In the genomic region with DNA sequence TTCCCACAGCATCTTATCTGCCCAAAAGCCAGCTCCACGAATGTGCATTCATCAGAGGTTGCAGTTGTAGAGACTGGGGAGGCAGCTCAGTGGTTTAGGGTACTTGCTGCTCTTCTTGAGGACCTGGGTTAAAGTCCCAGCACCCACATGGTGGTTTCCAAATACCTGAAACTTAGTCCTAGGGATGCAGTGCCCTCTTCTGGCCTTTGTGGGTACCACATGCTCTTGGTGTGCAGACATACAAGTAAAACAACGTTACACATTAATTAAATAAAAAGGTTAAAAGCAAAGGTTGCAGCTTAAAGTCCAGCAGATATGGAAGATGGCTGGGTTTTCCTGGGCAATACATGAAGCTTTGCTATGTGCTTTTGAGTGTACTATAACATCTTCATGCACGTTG, we compare ENCODE assay signal across 13 mouse cellular contexts. TPM values are rescaled to one million over a fixed set of nuclear protein-coding genes. Genes with fewer than 3 reads are reported as not detected.
DNase-seq lines count a peak whose midpoint lies in the region; ATAC-seq and TF ChIP-seq lines count a peak whose summit lies in the region.
"Had no signal": no experiment of that assay in that cellular context is flagged by ENCODE, and none has a peak within 500 bp of the region (broad histone marks: within the 10 kb centered on the region; RNA-seq: fewer than 3 reads in every experiment).

No protein-coding gene starts in this region.

- no peaks in the 10 kb centered on the region for H3K4me1 ChIP-seq in forebrain, postnatal 0 days (ENCODE audit: insufficient read depth)
- H3K4me1 ChIP-seq in forebrain, embryonic 14.5 days (ENCODE audit: control insufficient read depth, insufficient read depth, low read length) = no peaks in the 10 kb centered on the region
- H3K4me1 ChIP-seq: embryonic facial prominence, embryonic 15.5 days had no signal

- no peak overlapping the region for H3K4me3 ChIP-seq in forebrain, postnatal 0 days (ENCODE audit: low read depth, low read length)
- H3K4me3 ChIP-seq in forebrain, embryonic 14.5 days (ENCODE audit: low read depth, low read length) = no peak overlapping the region
- no peak overlapping the region for H3K4me3 ChIP-seq in left cerebral cortex, adult 2 months
- H3K4me3 ChIP-seq: embryonic facial prominence, embryonic 15.5 days had no signal

- WGBS in forebrain, postnatal 0 days = 95% methylated on average over 3 of the region's 3 CpGs
- WGBS in forebrain, embryonic 14.5 days = 96% methylated on average over 3 of the region's 3 CpGs

- H3K27ac ChIP-seq in forebrain, postnatal 0 days (ENCODE audit: low read depth, low read length) = no peak overlapping the region
- no peak overlapping the region for H3K27ac ChIP-seq in forebrain, embryonic 14.5 days (ENCODE audit: low read depth, low read length)
- H3K27ac ChIP-seq in left cerebral cortex, adult 2 months = no peak overlapping the region
- H3K27ac ChIP-seq: embryonic facial prominence, embryonic 15.5 days had no signal

- no peak for DNase-seq in forebrain, postnatal 0 days
- no peak for DNase-seq in forebrain, embryonic 14.5 days (ENCODE audit: low spot score)
- DNase-seq in left cerebral cortex, adult 2 months (ENCODE audit: extremely low spot score in 1 of 2, low spot score in 2 of 2) = no peak
- DNase-seq in left cerebral cortex, adult 8-10 months (ENCODE audit: low spot score in 2 of 2) = no peak
- peak; percentile 6 for DNase-seq in A20 (ENCODE audit: low read depth, low spot score)
- no peak for DNase-seq in brain, embryonic 14.5 days (ENCODE audit: low read depth)
- DNase-seq: cerebellum, adult 11-12 months; right cerebral cortex, postnatal 14 days had no signal

- no peak overlapping the region for H3K4me2 ChIP-seq in forebrain, postnatal 0 days (ENCODE audit: low read depth)
- no peak overlapping the region for H3K4me2 ChIP-seq in forebrain, embryonic 14.5 days (ENCODE audit: low read length)
- H3K4me2 ChIP-seq: embryonic facial prominence, embryonic 15.5 days had no signal

- no peaks in the 10 kb centered on the region for H3K27me3 ChIP-seq in forebrain, postnatal 0 days (ENCODE audit: insufficient read depth, low read length)
- no peaks in the 10 kb centered on the region for H3K27me3 ChIP-seq in forebrain, embryonic 14.5 days (replicated peaks; ENCODE audit: control insufficient read depth, insufficient read depth, low read length)
- H3K27me3 ChIP-seq: embryonic facial prominence, embryonic 15.5 days had no signal

- peaks cover 52% of the 10 kb centered on the region for H3K36me3 ChIP-seq in forebrain, postnatal 0 days (ENCODE audit: insufficient read depth)
- peaks cover 80% of the 10 kb centered on the region for H3K36me3 ChIP-seq in forebrain, embryonic 14.5 days (ENCODE audit: control insufficient read depth, insufficient read depth, low read length)

- ATAC-seq in forebrain, postnatal 0 days = no peak
- ATAC-seq in forebrain, embryonic 14.5 days = no peak
- ATAC-seq in activated CD4-positive, CD25-positive, alpha-beta regulatory T cell, adult 4 months = no peak
- ATAC-seq in erythroblast, adult 5-6 weeks (replicated peaks; ENCODE audit: low FRiP score, poor library complexity, severe bottlenecking) = no peak
- ATAC-seq: forebrain, embryonic 16.5 days; hindbrain, embryonic 16.5 days had no signal

- intact Hi-C loops in left cerebral cortex, adult 2 months (cut with DNase I) = no loop called here

- no peak for TF ChIP-seq POLR2A in brain, embryonic 14.5 days (IDR thresholded peaks at IDR 0.05; ENCODE audit: borderline replicate concordance, extremely low read depth, insufficient read depth, insufficient read length, poor library complexity, severe bottlenecking)

- TF ChIP-seq CTCF in forebrain, postnatal 0 days (IDR thresholded peaks at IDR 0.05; ENCODE audit: low read depth) = peak; percentile 24; the same call in 1 of the 2 replicates
- peak; percentile 24 for TF ChIP-seq CTCF in left cerebral cortex, adult 2 months (IDR thresholded peaks at IDR 0.05)
- TF ChIP-seq CTCF in brain, embryonic 14.5 days (IDR thresholded peaks at IDR 0.05; ENCODE audit: borderline replicate concordance, extremely low read depth, insufficient read depth, insufficient read length) = peak; percentile 29; the same call in 1 of the 2 replicates

- H3K9me3 ChIP-seq in forebrain, postnatal 0 days (ENCODE audit: low read length) = no peaks in the 10 kb centered on the region
- H3K9me3 ChIP-seq in forebrain, embryonic 14.5 days (replicated peaks; ENCODE audit: control insufficient read depth, low read length) = no peaks in the 10 kb centered on the region
- H3K9me3 ChIP-seq: embryonic facial prominence, embryonic 15.5 days had no signal

- H3K9ac ChIP-seq in forebrain, postnatal 0 days = no peak overlapping the region
- H3K9ac ChIP-seq in forebrain, embryonic 14.5 days (ENCODE audit: low read length) = no peak overlapping the region
- H3K9ac ChIP-seq: embryonic facial prominence, embryonic 15.5 days had no signal

RNA-seq across cellular contexts. Expression of gene Gcfc2, which starts 9.8 kb away (rescaled TPM):
- total RNA-seq in forebrain, postnatal 0 days (2014; rRNA removed) = 17.2 and 24.4 TPM in 2 replicates
- polyA plus RNA-seq in forebrain, postnatal 0 days (2015; fragmentation: Nextera tagmentation; extraction: Ambion mirVana) = 1.9 and 4.6 TPM in 2 replicates
- polyA plus RNA-seq in forebrain, embryonic 14.5 days (2014; fragmentation: Nextera tagmentation; extraction: Ambion mirVana) = 6.9 and 8.6 TPM in 2 replicates
- total RNA-seq in left cerebral cortex, adult 2 months (2021) = 10 to 100 TPM in 1 of 2 experiments, 1 to 10 TPM in 1; 9.6 to 11.3 TPM
- 10 to 100 TPM in 3 of 4 experiments, 1 to 10 TPM in 1; 8.2 to 13.7 (median 10.7) TPM for total RNA-seq in left cerebral cortex, adult 8-10 months (2022)
- polyA plus RNA-seq in brain, embryonic 14.5 days (2012; rRNA removed) = 11.7 and 14.8 TPM in 2 replicates
- 10 to 100 TPM in 1 of 2 experiments, 1 to 10 TPM in 1; 4.5 to 11.6 TPM for polyA plus RNA-seq in activated CD4-positive, CD25-positive, alpha-beta regulatory T cell, adult 4 months (2017; shearing (Covaris generic))
- 0.96 and 4.4 TPM in 2 replicates for total RNA-seq in erythroblast, adult 5-6 weeks (2015; ENCODE audit: low replicate concordance)
- total RNA-seq in erythroblast, adult 5-6 weeks (2017; ENCODE audit: low replicate concordance) = 9.3 and 14.1 TPM in 2 replicates

RNA-seq across cellular contexts. Expression of gene Mrpl19, which starts 32.5 kb away (rescaled TPM):
- 9.4 and 10.2 TPM in 2 replicates for total RNA-seq in forebrain, postnatal 0 days (2014; rRNA removed)
- 31.7 and 42.7 TPM in 2 replicates for polyA plus RNA-seq in forebrain, postnatal 0 days (2015; fragmentation: Nextera tagmentation; extraction: Ambion mirVana)
- polyA plus RNA-seq in forebrain, embryonic 14.5 days (2014; fragmentation: Nextera tagmentation; extraction: Ambion mirVana) = 32.9 and 33.5 TPM in 2 replicates
- total RNA-seq in left cerebral cortex, adult 2 months (2021) = 10 to 100 TPM; 30.4 to 35.0 TPM
- 10 to 100 TPM; 32.4 to 41.1 (median 34.5) TPM for total RNA-seq in left cerebral cortex, adult 8-10 months (2022)
- 12.1 and 12.5 TPM in 2 replicates for polyA plus RNA-seq in brain, embryonic 14.5 days (2012; rRNA removed)
- polyA plus RNA-seq in activated CD4-positive, CD25-positive, alpha-beta regulatory T cell, adult 4 months (2017; shearing (Covaris generic)) = 10 to 100 TPM; 60.7 to 81.2 TPM
- 2.7 and 4.4 TPM in 2 replicates for total RNA-seq in erythroblast, adult 5-6 weeks (2015; ENCODE audit: low replicate concordance)
- total RNA-seq in erythroblast, adult 5-6 weeks (2017; ENCODE audit: low replicate concordance) = 2.9 and 4.3 TPM in 2 replicates
